Mouse (Mus musculus) gastrocnemius, postnatal 4 days (tissue): ENCODE measurements around the gene Map3k19. TPM values are rescaled to one million over a fixed set of nuclear protein-coding genes. Genes with fewer than 3 reads are reported as not detected.

Experiments
- total RNA-seq, 2 experiments: library from RNA; stranded (reverse); gene quantifications; 2 replicates each; pipeline ENCODE4 v1.2.3; 2021

The Map3k19 gene
- total RNA-seq, 2 experiments from 2014 or later, result not detected

Other genes with a start within 250 kb of the Map3k19 start
- not detected for gene Tmem163, start 175.5 kb downstream of the Map3k19 start, total RNA-seq
- gene Acmsd, start 125.6 kb downstream of the Map3k19 start, total RNA-seq, result not detected
- 10 to 100 TPM; 37.8 to 42.7 TPM for gene Ccnt2, start 80.9 kb downstream of the Map3k19 start, total RNA-seq
- 10 to 100 TPM; 29.5 to 31.3 TPM for gene Rab3gap1, start 13.7 kb upstream of the Map3k19 start, total RNA-seq
- 1 to 10 TPM; 7.1 to 8.2 TPM for gene Zranb3, start 248.0 kb upstream of the Map3k19 start, total RNA-seq
- 10 to 100 TPM; 74.0 to 77.3 TPM for gene R3hdm1, start 248.3 kb upstream of the Map3k19 start, total RNA-seq